Mouse (Mus musculus): Measurements from ENCODE around the gene Pxylp1. TPM values are rescaled to one million over a fixed set of nuclear protein-coding genes. Genes with fewer than 3 reads are reported as not detected.

The Pxylp1 gene
- 10.8 TPM for polyA plus RNA-seq (2017; shearing (Covaris generic))

GRCm38 (mm10) chr9:96892546-96892945, at the start of gene Pxylp1:
Gene Pxylp1 (minus strand): TSS chr9:96892669.

Other genes starting within 250 kb of the Pxylp1 start
- gene Zbtb38, start 139.8 kb downstream of the Pxylp1 start, polyA plus RNA-seq (2017; shearing (Covaris generic)): 41.6 TPM
- not detected for gene Spsb4, start 126.2 kb upstream of the Pxylp1 start, polyA plus RNA-seq (2017; shearing (Covaris generic))
- gene Slc25a36, start 218.5 kb upstream of the Pxylp1 start, polyA plus RNA-seq (2017; shearing (Covaris generic)): 83.6 TPM